Mouse (Mus musculus) myocyte (in vitro differentiated cells): ENCODE measurements around the gene Zfp661.

Source experiments
- CEBPB ChIP-seq: IDR thresholded peaks from 2 replicates; pipeline ENCODE4 v1.6.1; 2011; ENCODE audit warnings: mild to moderate bottlenecking, moderate library complexity; ENCODE audit not compliant: poor library complexity, insufficient read depth, severe bottlenecking
- MYOG ChIP-seq, 3 experiments: IDR thresholded peaks; one replicate each; pipeline ENCODE4 v1.6.1; 2011; ENCODE audit warnings: control low read depth in 2 of 3, low read depth in 2 of 3, mild to moderate bottlenecking in 2 of 3; ENCODE audit not compliant: insufficient read length in 2 of 3, control insufficient read depth in 1 of 3, insufficient read depth in 1 of 3
- POLR2A ChIP-seq: IDR thresholded peaks from one replicate; pipeline ENCODE4 v1.6.1; 2011; ENCODE audit warnings: low read depth, mild to moderate bottlenecking, control low read depth, moderate library complexity; ENCODE audit not compliant: insufficient read length
- POLR2AphosphoS2 ChIP-seq: IDR thresholded peaks from one replicate; pipeline ENCODE4 v1.6.1; 2011; ENCODE audit warnings: low read depth, control low read depth; ENCODE audit not compliant: insufficient read length

DNA sequence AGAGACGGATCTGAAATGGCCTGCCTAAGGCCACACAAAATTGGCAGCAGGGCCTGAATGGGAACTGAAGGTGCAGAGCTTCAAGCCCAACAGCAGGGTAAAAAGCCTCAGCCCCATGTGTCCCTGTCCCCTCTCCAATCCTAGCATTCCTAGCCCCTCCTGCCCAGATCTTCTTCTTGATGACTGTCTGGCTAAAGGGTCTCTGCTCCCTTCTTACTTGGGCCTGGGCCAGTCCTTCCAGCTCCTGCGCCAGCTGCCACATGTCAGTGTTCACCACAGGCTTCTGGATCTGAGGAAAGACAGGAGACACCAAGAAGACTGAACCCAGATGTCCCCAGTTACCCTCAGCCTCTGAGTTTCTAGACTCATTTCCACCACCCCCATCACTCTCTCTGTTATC, 55.3 kb downstream of the Zfp661 start:
- TF ChIP-seq CEBPB (no peak), POLR2A (no peak), POLR2AphosphoS2 (no peak), MYOG (IDR thresholded peaks at IDR 0.05; ENCODE audit: control insufficient read depth in 1 of 3, insufficient read depth in 1 of 3, insufficient read length in 2 of 3, low read depth in 2 of 3) (no peak)
